Mouse (Mus musculus): ENCODE measurements around the gene Gm44805.

Gene Gm44805

DNA sequence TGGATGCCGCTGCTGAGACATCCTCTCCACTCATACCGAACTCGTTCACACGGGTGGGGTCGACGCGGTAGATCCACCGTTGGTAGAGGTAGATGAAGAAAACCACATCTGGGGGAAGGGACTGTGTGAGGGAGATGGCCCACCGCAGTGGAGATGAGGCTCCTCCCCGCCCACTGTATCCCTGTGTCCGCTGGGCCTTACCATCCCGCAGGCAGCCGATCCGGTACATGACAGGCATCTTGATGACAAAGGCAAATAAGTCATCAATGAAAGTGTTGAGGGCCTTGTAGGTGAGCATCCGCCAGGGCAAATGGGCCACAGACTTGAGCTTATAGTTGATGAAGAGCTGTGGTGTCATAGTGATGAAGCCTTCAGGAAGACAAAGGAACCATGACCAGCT is 47.4 kb downstream of the Gm44805 start:
- ChIA-PET CTCF (interaction anchor here in 1 of 4 experiments (0.9 kb wide), 1 partner anchor 35 kb away, joined by 3 read pairs; no protein-coding TSS in a partner anchor), POLR2A (interaction anchor here in 2 of 4 experiments (0.5 to 1.9 kb wide), 7 partner anchors 9 to 45 kb away, joined by 3 to 6 read pairs (median 4); no protein-coding TSS in a partner anchor)

DNA sequence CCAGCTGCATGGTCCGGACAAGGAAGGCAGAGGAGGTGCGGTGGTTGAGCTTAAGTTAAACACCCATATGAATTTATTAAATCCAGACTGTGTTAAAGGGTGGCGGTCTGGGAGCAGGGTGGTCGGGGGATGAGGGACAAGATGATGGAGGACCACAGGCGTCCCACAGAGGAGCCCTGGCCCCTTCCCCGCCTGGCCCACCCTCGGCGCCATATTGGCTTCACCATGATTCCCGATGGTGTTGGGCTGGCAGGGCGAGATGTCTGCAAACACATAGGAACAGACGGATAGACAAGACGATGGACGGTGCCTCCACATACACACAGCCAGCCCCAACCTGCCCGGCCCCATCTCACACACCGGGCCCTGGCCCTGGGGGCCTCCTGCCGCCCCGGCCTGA is 48.0 kb downstream of the Gm44805 start:
- ChIA-PET CTCF (interaction anchor here in 1 of 4 experiments (0.7 kb wide), 1 partner anchor 36 kb away, joined by 3 read pairs; no protein-coding TSS in a partner anchor), POLR2A (interaction anchor here in 2 of 4 experiments (0.6 to 1.9 kb wide), 3 partner anchors 9 to 164 kb away, joined by 3 to 5 read pairs (median 3); no protein-coding TSS in a partner anchor)

DNA sequence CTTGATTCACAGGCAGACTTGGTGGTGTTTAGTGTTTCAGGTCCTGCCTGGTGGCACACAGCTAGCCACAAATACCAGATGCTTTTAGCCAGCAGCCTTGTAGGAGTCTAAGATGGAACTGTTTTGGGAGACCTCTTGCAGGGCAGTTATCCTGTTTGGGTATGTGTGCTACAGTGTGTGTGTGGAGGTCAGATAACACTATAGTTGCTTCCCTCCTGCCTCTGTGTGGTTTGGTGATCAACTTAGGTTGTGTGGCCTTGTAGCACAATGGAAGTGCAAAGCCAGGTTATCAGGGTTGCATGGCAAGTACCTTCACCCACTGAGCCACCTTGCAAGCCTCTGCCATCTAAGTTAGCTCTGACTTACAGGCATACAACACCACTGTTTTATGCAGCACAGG is 48.5 kb downstream of the Gm44805 start:
- CTCF ChIA-PET = interaction anchor here in 1 of 4 experiments (0.7 kb wide), 1 partner anchor 36 kb away, joined by 3 read pairs; no protein-coding TSS in a partner anchor
- POLR2A ChIA-PET = interaction anchor here in 1 of 4 experiments (0.6 kb wide), 2 partner anchors 16 to 164 kb away, joined by 3 read pairs; no protein-coding TSS in a partner anchor

DNA sequence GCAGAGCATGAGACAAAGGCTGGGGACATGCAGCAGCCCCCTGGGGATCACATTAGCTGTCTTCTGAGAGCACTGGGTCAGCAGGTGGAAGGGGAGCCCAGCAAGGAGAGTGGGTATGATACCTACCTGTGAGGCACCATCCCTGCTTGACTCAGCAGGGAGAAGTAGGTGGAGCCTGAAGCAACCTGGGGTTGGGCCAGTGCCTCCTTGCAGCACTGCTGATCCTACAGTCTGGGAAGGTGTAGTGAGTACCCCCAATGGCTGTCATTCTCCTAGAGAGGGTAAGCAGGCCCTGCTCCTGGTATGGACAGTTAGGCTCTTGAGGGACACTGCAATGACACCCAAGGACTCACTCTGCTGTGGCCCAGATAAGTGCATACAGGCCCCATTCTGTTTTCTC is 48.9 kb downstream of the Gm44805 start:
- CTCF ChIA-PET = no interaction called here
- POLR2A ChIA-PET = interaction anchor here in 2 of 4 experiments (0.6 to 1.3 kb wide), 3 partner anchors 9 to 31 kb away, joined by 3 to 5 read pairs (median 3); no protein-coding TSS in a partner anchor

DNA sequence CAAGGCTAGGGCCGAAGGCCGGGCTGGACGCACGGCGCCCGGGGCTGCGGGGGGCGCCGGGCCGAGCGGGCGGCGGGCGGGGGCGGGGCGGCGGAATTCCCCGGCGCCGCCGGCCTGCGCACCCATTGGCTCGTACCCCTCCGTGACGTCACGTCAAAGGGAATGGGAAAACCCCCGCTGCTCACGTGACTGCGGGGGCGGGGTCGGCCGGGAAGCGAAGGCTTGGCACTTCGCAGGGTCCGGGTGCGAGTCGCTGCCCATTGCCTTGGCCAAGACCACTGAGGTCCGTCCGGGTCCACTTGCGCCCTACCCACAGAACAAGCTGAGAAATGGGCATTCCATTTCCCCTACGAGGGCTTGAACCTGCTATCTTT is 51.9 kb downstream of the Gm44805 start, which contains the start of gene Relb:
TSS of gene Relb (minus strand) at position 78 of the 374 bp plus-strand sequence.
- ChIA-PET CTCF (interaction anchor here in 3 of 4 experiments (0.9 to 2.2 kb wide), 9 partner anchors 10 to 72 kb away, joined by 3 to 19 read pairs (median 3); no protein-coding TSS in a partner anchor), POLR2A (interaction anchor here in 3 of 4 experiments (0.6 to 6.3 kb wide), 47 partner anchors 8 to 706 kb away, joined by 3 to 42 read pairs (median 4); partner anchors contain the start of genes Apoe (in 2 of the 3), Clptm1 (in 2 of the 3), Tomm40 (in 2 of the 3) and Clasrp (in 1 of the 3))

DNA sequence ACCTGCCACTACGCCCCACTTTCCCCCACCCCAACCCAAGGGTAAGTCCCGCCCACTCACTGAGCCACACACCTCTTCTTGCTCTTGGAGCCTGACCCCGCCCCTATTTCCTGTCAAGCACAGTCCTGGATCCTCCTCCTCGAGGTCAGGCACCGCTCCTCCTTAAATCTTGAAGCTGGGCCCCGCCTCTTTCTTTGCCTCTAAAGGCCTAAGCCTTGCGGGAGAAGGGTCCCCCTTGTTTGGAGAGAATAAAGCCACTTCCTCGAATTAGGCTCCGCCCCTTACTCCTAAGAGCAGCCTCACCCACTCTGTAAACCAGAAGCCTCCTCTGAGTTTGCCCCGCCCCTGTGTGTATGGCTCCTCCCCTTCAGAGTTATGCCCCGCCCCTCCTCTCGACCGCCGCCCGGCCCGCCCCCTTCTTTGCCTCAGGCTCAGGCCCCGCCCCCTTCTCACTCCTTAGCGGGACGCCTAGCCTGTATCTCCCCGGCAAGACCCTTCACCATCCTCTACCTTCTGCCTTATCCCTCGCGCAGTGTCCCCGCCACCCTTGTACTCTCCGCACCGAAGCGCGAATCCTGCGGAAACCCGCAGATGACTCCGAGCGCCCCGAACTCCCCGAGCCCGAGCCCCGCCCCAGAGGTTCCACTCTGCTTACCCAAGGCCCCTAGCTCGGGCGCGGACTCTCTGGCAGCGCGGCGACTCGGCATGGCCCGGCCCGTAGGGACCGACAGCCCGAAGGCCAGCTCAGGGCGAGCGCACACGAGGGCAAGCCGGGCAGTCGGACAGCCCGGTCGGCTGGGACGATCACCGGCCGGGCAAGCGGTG is 52.5 kb downstream of the Gm44805 start:
- CTCF ChIA-PET = interaction anchor here in 3 of 4 experiments (0.5 to 2.2 kb wide), 27 partner anchors 8 to 606 kb away, joined by 3 to 19 read pairs (median 3); partner anchors contain the start of genes Cblc (in 1 of the 3) and Clptm1 (in 1 of the 3)
- POLR2A ChIA-PET = interaction anchor here in 3 of 4 experiments (0.5 to 6.3 kb wide), 88 partner anchors 9 to 705 kb away, joined by 3 to 42 read pairs (median 4); partner anchors contain the start of genes Apoe (in 2 of the 3), Clptm1 (in 2 of the 3), Tomm40 (in 2 of the 3) and Apoc1 (in 1 of the 3)

DNA sequence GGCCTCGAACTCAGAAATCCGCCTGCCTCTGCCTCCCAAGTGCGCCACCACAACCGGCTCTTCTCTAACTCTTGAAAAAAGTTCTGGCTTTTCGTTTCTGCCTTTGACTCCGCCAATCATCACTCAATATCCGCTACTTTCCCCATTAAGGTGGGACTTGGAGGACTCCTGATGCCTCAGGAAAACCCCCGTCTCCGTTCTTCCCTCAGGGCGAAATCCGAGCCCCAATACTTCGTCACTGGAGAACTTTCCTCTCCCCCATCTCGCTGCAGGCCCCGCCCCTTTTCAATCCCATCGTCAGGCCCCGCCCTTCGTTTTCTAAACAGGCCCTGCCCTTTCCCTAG is 53.1 kb downstream of the Gm44805 start:
- CTCF ChIA-PET = interaction anchor here in 3 of 4 experiments (0.6 to 2.2 kb wide), 17 partner anchors 9 to 605 kb away, joined by 3 to 19 read pairs (median 4); partner anchors contain the start of gene Cblc (in 1 of the 3)
- POLR2A ChIA-PET = interaction anchor here in 3 of 4 experiments (0.6 to 6.3 kb wide), 66 partner anchors 9 to 534 kb away, joined by 3 to 42 read pairs (median 4); partner anchors contain the start of genes Apoc1 (in 2 of the 3), Apoe (in 2 of the 3), Bcam (in 1 of the 3) and Bloc1s3 (in 1 of the 3)

DNA sequence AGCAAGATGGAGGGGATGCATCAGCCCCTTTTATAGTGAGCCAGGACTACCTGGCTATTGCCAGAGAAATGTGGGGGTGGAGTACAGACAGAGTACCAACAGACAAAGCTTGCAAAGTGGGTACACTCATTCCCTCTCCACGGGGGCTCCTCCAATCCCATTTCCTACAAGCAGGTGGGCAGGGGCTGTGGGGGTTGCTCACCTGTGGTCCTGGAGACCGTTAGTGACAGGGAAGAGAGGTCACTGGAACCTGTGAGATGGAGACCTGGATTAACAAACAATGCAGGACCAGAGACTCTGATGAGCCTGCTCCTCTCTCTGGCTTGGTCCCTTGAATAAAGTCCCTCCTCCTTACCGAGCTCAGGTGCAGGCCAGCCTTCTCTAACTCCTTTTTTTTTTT is 53.5 kb downstream of the Gm44805 start:
- CTCF ChIA-PET = interaction anchor here in 3 of 4 experiments (0.6 to 2.2 kb wide), 6 partner anchors 9 to 113 kb away, joined by 3 to 19 read pairs (median 4); no protein-coding TSS in a partner anchor
- POLR2A ChIA-PET = interaction anchor here (0.6 to 6.3 kb wide), 30 partner anchors 8 to 470 kb away, joined by 3 to 42 read pairs (median 5); partner anchors contain the start of genes Apoc1 (in 2 of the 4), Apoe (in 2 of the 4), Bloc1s3 (in 1 of the 4) and Tomm40 (in 1 of the 4)

DNA sequence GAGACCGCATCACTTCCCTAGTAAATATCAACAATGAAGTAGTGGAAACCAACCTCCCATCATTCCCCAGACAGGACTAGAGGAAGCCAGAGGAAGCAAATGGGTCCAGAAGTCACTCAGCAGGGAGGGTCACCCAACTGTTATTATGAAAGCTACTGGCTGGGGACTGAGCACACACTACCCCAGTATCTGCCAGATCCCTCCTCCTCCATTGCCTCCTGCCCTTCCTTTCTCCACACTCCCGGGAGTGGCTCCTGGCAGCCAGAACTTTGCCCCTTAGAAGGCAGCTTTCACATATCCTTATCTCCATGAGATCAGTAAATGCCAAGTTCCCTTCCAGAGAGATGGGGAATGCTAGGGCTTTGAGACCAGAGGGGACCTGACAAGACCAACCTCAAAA is 57.8 kb downstream of the Gm44805 start:
- ChIA-PET CTCF (interaction anchor here in 3 of 4 experiments (0.9 to 1.9 kb wide), 4 partner anchors 13 to 46 kb away, joined by 3 to 5 read pairs (median 3); partner anchors contain the start of gene Clasrp (in 1 of the 3)), POLR2A (interaction anchor here (0.5 to 3.3 kb wide), 16 partner anchors 8 to 118 kb away, joined by 3 to 16 read pairs (median 4); partner anchors contain the start of genes Clptm1 (in 2 of the 4), Apoe (in 1 of the 4) and Clasrp (in 1 of the 4))

DNA sequence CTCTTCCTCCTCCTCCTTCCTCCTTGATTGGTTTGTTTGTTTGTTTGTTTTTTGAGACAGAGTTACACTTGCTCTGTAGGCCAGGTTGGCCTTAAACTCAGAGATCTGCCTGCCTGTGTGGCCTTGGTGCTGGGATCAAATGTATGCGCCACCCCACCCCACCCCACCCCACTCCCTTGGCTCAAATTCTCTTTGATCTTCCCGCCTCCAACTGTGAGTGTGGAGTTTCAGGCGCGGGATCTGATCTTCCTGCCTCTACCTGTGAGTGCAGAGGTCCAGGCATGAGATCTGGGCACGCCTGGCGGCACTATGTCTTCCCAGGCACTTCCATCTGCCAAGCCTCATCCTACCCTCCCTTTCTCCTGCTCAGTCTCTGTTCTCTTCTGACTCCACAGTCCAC is 59.0 kb downstream of the Gm44805 start:
- CTCF ChIA-PET = interaction anchor here in 3 of 4 experiments (0.7 to 2.8 kb wide), 5 partner anchors 31 to 43 kb away, joined by 3 to 9 read pairs (median 3); no protein-coding TSS in a partner anchor
- POLR2A ChIA-PET = interaction anchor here in 2 of 4 experiments (0.6 to 3.3 kb wide), 15 partner anchors 9 to 554 kb away, joined by 3 to 16 read pairs (median 3); partner anchors contain the start of genes Apoc1 (in 1 of the 2), Apoe (in 1 of the 2) and Tomm40 (in 1 of the 2)
